Mouse (Mus musculus): ENCODE results near the gene Rbm44. TPM values are rescaled to one million over a fixed set of nuclear protein-coding genes. Genes with fewer than 3 reads are reported as not detected.
A peak's percentile ranks its signal among the peaks of the same experiment; 100 is the strongest.

Gene Rbm44
- total RNA-seq, 2 experiments from 2014 or later, result not detected

GRCm38 (mm10) chr1:91179533-91180173, 34.8 kb downstream of the Rbm44 start, which contains the start of gene Ramp1:
TSS of gene Ramp1 (plus strand) at chr1:91179822.
- DNase-seq, result peak in 1 of 2 experiments; percentile 63

GRCm38 (mm10) chr1:91180174-91180565, 35.3 kb downstream of the Rbm44 start:
- DNase-seq, result no peak

DNA sequence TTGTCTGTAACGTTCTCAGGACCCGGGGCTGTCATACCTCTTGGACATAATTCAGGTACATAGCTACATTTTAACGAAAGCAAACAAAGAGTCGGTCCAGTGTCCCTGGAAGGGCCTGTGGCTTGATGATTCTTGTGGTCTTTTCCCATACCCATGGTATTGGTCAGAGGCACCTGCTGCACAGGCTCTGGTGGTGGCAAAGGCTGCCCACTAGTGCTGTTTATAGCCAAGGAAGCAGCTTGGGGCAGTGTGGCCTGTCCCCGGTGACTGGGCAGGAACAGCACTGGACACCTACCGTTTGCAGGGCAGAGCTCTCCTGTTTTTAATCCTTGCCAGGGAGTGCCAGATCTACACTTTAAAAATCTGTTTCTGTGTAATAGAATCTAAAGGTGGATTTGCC, 35.8 kb downstream of the Rbm44 start:
- DNase-seq, result no peak

DNA sequence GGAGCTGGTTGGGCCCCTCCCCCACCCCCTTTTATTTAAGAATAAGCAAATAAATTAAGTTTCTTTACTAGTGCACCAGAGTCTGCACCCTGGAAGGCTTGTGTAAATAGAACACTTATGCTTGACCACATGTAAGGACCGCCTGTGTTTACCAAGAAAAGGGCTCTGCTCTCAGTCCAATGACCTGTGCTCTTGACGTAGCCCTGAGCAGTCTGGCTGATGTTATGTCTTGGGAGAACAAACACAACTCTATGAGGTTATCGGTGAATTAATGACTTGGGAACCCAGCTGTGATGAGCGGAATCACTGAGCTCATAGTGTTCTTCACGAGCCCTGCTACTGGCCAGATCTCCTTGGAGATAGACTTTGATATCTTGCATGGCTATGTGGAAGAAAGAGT, 36.4 kb downstream of the Rbm44 start:
- DNase-seq, result no peak

- DNase-seq, result no peak
These were observed 37.0 kb downstream of the Rbm44 start for GRCm38 (mm10) chr1:91181784-91182450.

DNA sequence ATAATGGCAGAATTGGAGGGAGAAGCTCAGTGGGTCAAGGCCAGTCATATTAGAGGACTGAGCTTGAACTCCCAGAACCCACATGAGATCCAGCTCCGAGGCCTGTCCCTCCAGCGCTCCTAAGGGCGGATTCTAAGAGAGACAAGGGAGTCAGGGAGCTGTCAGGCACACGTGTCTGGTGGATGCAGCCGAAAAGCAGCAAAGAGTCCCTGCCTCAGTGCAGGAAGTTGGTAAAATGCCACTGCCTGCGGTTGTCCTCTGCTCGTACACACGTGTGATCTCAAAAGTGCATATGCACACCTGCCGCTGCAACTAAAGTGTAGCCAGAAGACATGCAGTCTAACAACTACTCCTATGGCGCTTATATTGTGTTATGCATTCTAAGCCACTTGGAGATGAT, 38.4 kb downstream of the Rbm44 start:
- no peak for DNase-seq

GRCm38 (mm10) chr1:91186677-91187076, 41.8 kb downstream of the Rbm44 start:
- DNase-seq, result no peak

DNA sequence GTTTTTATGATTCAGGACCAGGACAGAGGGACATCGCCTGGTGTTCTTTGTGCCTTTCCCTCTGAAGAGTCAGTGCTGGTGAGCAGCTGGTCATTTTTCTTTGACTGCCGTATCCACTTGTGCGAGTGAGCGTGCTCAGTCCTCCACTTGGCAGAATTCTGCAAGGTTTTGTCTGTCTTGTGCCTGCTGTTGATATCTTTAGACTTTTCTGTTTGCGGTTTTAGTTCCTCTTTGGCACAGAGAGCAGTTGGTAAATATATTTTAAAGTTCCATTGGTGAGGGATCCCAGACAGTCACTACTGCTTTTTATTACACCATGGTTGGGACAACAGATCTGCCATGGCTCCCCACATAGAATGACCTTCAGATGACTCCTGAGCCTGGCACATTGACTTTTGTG, 42.4 kb downstream of the Rbm44 start:
- DNase-seq, result no peak

GRCm38 (mm10) chr1:91187786-91188640, 43.1 kb downstream of the Rbm44 start:
- no peak for DNase-seq

DNA sequence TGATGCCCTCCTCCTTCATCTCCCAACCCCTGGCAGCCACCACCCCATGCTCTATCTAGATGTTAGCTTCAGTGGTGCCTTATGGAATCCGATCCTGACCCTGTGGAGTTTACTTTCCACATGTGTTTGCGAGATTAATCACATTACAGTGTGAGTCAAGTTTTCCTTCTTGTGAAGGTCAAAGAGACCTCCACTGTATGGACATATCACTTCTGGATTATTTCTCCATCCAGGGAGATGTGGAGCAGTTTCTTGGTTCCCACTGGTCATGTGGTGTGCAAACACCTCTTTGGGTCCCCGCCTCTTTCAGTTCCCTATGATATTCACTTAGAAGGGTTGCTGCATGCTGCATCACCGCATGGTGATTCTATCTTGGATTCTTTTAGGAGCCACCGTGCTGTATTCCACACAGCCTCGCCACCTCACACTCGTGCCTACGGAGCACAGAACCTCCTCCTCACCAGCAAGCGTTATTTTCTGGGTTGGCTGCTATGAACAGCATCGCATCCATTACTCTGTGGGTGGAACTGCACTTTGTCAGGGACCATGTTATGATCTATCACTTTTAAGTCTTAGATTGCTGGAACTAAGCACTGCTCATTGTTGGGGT, 44.1 kb downstream of the Rbm44 start:
- no peak for DNase-seq

GRCm38 (mm10) chr1:91192184-91192583, 47.3 kb downstream of the Rbm44 start:
- no peak for DNase-seq

- no peak for DNase-seq
These were observed 48.4 kb downstream of the Rbm44 start for GRCm38 (mm10) chr1:91193242-91193641.

- DNase-seq, result no peak
These were observed 48.8 kb downstream of the Rbm44 start for GRCm38 (mm10) chr1:91193680-91194079.

GRCm38 (mm10) chr1:91199793-91200192, 54.9 kb downstream of the Rbm44 start:
- no peak for DNase-seq

- DNase-seq, result no peak
These were observed 56.2 kb downstream of the Rbm44 start for GRCm38 (mm10) chr1:91201122-91201521.

GRCm38 (mm10) chr1:91204221-91204765, 59.4 kb downstream of the Rbm44 start:
- DNase-seq, result no peak

GRCm38 (mm10) chr1:91205651-91206050, 60.8 kb downstream of the Rbm44 start:
- DNase-seq, result no peak

- DNase-seq, result no peak
These were observed 61.4 kb downstream of the Rbm44 start for GRCm38 (mm10) chr1:91206336-91206735.

DNA sequence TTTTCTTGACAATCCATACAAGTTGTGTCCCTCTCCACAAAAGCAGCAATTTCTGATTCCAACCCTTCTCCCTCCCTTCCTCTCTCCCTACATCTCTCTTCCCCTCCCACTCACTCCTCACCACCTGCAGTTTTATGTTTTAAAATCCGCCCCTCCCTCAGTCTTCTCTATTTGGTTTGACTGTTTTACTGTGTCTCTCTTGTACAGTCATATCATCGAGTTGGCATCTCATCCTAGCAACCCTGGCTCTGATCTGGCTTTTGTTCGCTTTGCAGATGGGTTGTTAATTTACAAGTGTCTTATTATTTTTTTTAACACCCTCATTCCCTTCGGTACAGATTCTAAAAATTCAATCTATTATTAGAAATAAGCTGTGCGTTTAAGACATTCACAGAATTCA, 62.0 kb downstream of the Rbm44 start:
- DNase-seq, result no peak

DNA sequence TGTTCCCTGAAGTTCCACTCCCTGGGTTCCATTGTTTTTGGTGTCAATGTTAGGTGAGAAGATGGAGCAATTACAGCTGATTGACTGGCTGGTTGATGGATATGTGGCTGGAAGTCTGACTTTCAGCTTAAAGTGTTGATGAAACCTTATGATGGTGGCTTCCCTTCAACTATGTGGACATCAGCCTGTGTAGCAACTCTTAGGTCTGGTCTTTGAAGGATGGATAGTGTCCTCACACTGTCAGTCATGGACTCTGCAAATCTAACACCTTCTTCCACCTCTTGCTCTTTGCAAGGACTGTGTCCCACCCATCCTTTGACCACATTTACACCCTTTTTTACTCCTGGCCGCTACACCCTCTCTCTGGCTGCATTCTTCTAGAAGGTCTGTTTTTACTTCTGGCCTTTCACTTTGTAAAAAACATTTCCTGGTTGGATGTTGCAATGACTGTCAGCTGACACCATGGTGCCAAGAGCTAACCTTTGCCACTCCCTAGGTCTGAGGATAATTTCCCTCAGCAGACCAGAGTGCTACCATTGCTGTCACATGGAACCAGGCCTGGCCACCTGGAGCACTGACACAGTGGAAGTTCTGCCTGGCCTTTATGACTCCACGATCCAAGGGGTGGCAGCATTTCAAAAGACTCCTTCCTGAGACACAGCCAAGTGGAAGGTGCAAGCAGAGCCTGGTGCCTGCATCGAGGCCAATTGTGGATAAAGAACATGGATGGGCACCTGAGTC, 62.6 kb downstream of the Rbm44 start:
- no peak for DNase-seq

DNA sequence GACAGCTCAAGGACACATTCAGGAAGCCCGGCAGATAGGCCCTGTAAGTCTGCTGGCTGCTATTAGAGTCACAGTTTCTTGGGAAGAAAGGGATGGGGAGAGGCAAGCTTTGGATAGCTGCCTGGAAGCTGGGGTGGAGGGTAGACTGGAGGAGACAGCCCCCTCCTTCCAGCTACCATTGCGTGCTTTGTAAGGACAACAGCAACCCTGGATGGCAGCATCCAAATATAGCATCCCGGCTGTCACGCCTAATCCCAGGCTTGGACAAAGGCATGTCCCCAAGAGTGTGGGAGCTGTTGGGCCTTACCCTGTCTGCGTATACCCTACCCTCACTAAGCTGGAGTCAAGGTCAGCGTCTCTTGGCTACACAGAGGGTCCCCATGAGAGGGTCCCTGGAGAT, 64.5 kb downstream of the Rbm44 start:
- DNase-seq, result peak in 1 of 2 experiments; percentile 51

DNA sequence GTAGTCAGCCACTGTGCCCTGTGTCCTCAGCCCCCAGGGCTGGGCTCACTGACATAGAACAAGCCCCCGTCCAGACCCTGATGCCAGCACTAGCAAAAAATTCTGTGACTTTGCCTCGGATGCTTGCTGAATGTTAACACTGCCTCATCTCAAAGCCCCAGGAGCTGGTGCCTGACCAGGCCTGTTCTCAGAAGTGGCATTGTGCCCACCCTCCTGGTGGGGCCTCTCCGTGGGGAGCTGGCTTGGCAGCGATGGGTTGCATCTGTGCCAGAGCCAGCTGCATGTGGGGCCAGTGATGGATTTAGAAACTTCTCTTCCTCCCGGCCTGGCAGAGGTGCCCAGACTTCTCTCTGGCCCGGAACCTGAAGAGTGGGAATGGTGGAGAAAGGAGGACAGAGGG, 64.9 kb downstream of the Rbm44 start:
- peak; percentile 88 to 91 for DNase-seq

Measured in layer of hippocampus, postnatal 36 days (tissue).